Mouse (Mus musculus) ES-Bruce4 (cell line): ENCODE data around the gene Ttll9. TPM values are rescaled to one million over a fixed set of nuclear protein-coding genes. Genes with fewer than 3 reads are reported as not detected.

Experiments used
- H3K27ac ChIP-seq: 2 replicates; pipeline ENCODE4 v1.5.1; 2012; ENCODE audit warnings: low read length, inconsistent platforms; ENCODE audit not compliant: insufficient read depth
- H3K27me3 ChIP-seq: 2 replicates; pipeline ENCODE4 v1.6.1; 2012; ENCODE audit warnings: mild to moderate bottlenecking, low read length, inconsistent platforms; ENCODE audit not compliant: control insufficient read depth, poor library complexity, insufficient read depth, severe bottlenecking
- H3K36me3 ChIP-seq: 2 replicates; pipeline ENCODE4 v1.6.1; 2012; ENCODE audit warnings: inconsistent platforms, mild to moderate bottlenecking, low read length, moderate library complexity; ENCODE audit not compliant: control insufficient read depth, poor library complexity, insufficient read depth, severe bottlenecking
- H3K4me1 ChIP-seq: one replicate; pipeline ENCODE4 v1.8.1; 2011; ENCODE audit warnings: low read length; ENCODE audit not compliant: control insufficient read depth, insufficient read depth
- H3K4me3 ChIP-seq: 2 replicates; pipeline ENCODE4 v1.5.1; 2011; ENCODE audit warnings: low read depth, mild to moderate bottlenecking, low read length
- H3K9ac ChIP-seq: 2 replicates; pipeline ENCODE4 v1.6.1; 2012; ENCODE audit warnings: low read depth, mild to moderate bottlenecking, inconsistent platforms; ENCODE audit not compliant: poor library complexity, severe bottlenecking
- H3K9me3 ChIP-seq: replicated peaks from 2 replicates; pipeline ENCODE4 v1.6.1; 2012; ENCODE audit warnings: mild to moderate bottlenecking, low read length, inconsistent platforms; ENCODE audit not compliant: control insufficient read depth, poor library complexity, insufficient read depth, severe bottlenecking
- CTCF ChIP-seq: IDR thresholded peaks from one replicate; pipeline ENCODE4 v1.8.1; 2011; ENCODE audit warnings: low read depth, low read length
- EP300 ChIP-seq: IDR thresholded peaks from 2 replicates; pipeline ENCODE4 v1.6.1; 2011; ENCODE audit warnings: low read depth, low read length; ENCODE audit not compliant: insufficient read depth
- POLR2A ChIP-seq: IDR thresholded peaks from one replicate; pipeline ENCODE4 v1.8.1; 2011; ENCODE audit warnings: low read length; ENCODE audit not compliant: insufficient read depth
- polyA plus RNA-seq: library from polyadenylated mRNA; stranded (reverse); fragments of >200 nt; gene quantifications from 2 replicates; pipeline ENCODE4 v1.2.4, GENCODE M21; 2011; ENCODE audit warnings: low read depth; ENCODE audit not compliant: missing spikeins, insufficient read depth, insufficient read length

The Ttll9 gene
- polyA plus RNA-seq, 1 experiment = 2.1 TPM

DNA sequence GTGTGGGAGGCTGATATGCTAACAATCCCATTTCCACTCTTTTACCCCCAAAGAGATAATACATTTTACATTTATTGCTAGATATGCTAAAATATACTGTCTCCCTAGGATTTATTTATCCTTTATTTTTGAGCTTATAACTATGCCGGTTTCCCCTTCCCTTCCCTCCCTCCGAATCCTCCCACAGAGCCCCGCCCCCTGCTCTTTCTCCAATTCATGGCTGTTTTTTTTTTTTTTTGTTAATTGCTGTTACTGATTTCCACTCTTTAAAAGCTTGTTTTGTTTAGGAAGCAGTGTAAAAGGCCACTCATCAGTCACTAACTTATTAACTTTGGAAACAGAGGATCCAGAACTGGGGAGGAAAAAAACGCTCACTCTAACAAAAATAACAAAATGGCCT, 34.8 kb downstream of the Ttll9 start:
- Histone ChIP-seq H3K4me1 (no peaks in the 10 kb centered on the region), H3K27me3 (no peaks in the 10 kb centered on the region), H3K9ac (no peak overlapping the region), H3K9me3 (no peaks in the 10 kb centered on the region; the same call in 1 of the 2 replicates), H3K27ac (no peak overlapping the region), H3K36me3 (no peaks in the 10 kb centered on the region), H3K4me3 (no peak overlapping the region)
- TF ChIP-seq CTCF = no peak
- no peak for TF ChIP-seq EP300
- TF ChIP-seq POLR2A = no peak

DNA sequence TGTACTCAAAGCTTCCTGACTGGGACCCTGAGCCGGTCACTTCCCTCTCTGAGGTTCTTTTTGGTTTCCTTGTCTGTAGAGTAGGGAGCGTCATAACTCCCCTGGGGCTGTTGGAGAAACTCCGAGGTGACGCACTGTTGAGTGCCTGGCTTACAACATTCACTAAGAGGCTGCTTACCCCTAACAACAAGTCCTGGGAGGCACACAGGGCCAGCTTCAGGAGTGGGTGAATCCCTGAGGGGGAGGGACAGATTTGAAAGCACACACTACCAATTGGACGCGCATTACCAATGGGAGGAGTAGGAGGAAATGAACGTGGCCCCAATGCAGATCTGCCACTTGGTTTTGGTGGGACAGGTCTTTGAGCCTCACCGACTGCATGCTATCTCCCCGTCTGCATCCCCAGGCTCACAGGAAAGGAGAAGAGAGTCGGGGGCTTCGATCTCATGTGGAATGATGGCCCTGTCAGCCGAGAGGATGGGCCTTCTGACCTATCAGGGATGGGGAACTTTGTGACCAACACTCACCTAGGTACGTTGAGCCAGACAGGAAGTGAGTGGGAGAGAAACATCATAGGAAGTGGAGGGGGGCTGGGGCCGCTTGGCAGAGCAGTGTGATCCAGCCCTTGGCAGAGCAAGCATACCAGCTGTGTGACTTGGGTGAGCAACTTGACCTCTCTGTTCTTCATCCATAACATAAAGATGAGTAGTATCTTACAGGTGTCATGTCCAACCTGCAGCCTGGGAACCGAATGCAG, 40.4 kb downstream of the Ttll9 start:
- H3K9me3 ChIP-seq = no peaks in the 10 kb centered on the region; the same call in 1 of the 2 replicates
- H3K9ac ChIP-seq = no peak overlapping the region
- H3K4me1 ChIP-seq = no peaks in the 10 kb centered on the region
- H3K27me3 ChIP-seq = no peaks in the 10 kb centered on the region
- no peak overlapping the region for H3K4me3 ChIP-seq
- no peak overlapping the region for H3K27ac ChIP-seq
- TF ChIP-seq POLR2A = no peak
- TF ChIP-seq EP300 = no peak
- no peak for TF ChIP-seq CTCF
- no peaks in the 10 kb centered on the region for H3K36me3 ChIP-seq

DNA sequence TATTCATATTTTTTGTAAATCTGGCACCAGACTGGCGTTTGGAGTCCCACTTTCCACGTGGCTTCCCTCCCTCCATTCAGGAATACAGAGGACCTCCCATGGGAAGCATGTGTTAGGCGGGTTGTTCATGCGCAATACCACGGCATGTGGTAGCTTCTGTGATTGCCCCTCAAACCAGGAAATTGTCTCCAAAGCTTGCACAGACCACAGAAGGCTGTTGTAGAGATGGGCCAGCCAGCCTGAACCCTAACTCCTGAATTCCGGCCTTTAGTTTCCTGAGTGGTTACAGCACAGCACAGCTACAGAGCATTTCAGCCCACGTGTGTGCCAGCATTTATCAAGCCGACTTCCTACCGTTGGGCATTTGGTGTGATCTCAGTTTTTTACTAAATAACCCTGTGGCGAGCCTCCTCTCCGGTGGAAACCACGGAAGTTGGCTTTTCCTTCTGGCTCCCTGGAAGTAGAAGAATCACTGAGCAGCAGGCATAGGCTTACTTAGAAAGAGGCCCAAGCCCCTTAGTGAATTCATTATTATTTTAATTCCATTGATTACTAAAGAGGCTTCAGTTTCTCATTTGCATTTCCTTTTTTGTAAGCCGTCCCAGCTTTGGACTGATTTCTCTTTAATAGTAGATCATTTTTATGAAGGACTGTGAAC, 41.5 kb downstream of the Ttll9 start:
- no peak for TF ChIP-seq POLR2A
- TF ChIP-seq CTCF = no peak
- TF ChIP-seq EP300 = no peak
- Histone ChIP-seq H3K9me3 (no peaks in the 10 kb centered on the region; the same call in 1 of the 2 replicates), H3K4me3 (no peak overlapping the region), H3K4me1 (no peaks in the 10 kb centered on the region), H3K36me3 (peaks cover 6% of the 10 kb centered on the region; the same call in 1 of the 2 replicates), H3K27me3 (no peaks in the 10 kb centered on the region), H3K9ac (no peak overlapping the region), H3K27ac (no peak overlapping the region)

DNA sequence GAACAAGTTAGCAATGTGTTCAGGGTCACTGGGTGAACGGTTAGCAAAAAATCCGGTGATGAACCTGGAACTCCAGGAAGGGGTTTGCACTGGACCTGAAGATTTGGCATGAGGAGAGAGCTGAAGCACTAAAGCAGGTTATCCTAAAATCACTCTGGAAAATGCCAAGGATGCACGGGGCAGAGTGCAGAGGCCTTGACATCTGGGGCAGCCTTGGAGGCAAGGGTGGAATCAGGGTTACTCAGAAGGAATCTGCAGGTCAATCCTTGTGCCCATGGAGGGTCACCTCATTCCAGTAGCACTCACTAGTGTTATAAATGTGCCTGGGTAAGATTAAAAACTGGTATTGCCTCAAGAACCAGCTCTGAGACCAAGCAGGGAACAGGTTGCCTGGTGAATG, 43.7 kb downstream of the Ttll9 start:
- Histone ChIP-seq H3K27me3 (no peaks in the 10 kb centered on the region), H3K9me3 (no peaks in the 10 kb centered on the region), H3K9ac (no peak overlapping the region), H3K36me3 (peaks cover 13% of the 10 kb centered on the region), H3K4me1 (no peaks in the 10 kb centered on the region), H3K4me3 (no peak overlapping the region), H3K27ac (no peak overlapping the region)
- TF ChIP-seq EP300 = no peak
- TF ChIP-seq CTCF = no peak

DNA sequence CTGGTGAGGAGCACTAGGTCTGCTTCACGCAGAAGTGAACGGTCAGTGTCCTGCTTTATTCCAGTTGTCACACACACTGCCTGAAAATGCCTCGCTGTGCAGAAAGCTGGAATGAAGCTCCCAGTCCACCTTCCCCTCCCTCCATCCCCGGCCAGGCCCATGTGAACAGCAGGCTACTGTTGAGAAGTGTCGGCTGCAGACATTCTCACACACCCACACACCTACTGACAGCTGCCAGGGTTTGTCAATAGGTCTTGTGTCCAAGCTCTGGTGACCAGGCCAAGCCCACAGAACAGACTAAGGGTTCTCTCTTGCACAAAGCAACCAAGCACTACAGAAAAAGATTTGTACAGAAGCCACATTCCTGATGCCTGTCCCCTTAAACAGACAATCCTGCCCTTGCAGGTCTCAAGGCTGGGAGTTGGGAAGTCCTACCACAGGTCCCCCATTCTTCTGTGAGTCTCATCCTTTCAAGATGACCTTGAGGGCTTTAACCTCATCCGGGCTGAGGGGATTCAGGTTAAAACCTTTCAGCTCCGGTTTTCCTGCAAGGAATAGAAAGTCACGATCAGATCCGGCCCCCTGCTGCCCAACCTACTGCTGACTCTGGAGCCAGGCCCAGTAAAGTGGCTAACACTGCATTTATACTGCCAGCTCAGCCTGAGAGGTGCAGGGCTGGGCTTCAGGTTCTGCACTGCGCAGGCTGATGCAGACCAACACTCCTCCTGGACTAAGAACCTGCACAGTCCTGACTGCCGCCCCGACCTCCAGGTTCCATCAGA, 47.1 kb downstream of the Ttll9 start:
- Histone ChIP-seq H3K27ac (no peak overlapping the region), H3K9ac (no peak overlapping the region), H3K4me1 (no peaks in the 10 kb centered on the region), H3K27me3 (no peaks in the 10 kb centered on the region), H3K36me3 (peaks cover 16% of the 10 kb centered on the region), H3K4me3 (no peak overlapping the region), H3K9me3 (no peaks in the 10 kb centered on the region)
- TF ChIP-seq CTCF (no peak), EP300 (no peak), POLR2A (no peak)
